Mouse (Mus musculus) adrenal gland, adult 2 months (tissue): ENCODE measurements around the gene Cops4. TPM values are rescaled to one million over a fixed set of nuclear protein-coding genes. Genes with fewer than 3 reads are reported as not detected.

Source experiments
- DNase-seq: peaks from one replicate; pipeline ENCODE4 v3.0.0; 2021
- long read RNA-seq: library from polyadenylated mRNA; stranded (forward); transcript quantifications from one replicate; pipeline ENCODE4 v2.0.0, GENCODE M21; 2021
- polyA plus RNA-seq: library from polyadenylated mRNA; depleted of rRNA; stranded (reverse); fragments of >200 nt; gene quantifications from 2 replicates; pipeline ENCODE4 v1.2.3, GENCODE M21; 2012; rRNA removed
- total RNA-seq, 2 experiments: library from RNA; stranded (reverse); gene quantifications; 2 replicates each; pipeline ENCODE4 v1.2.3; 2021

The Cops4 gene
- total RNA-seq (10 to 100 TPM; 78.9 to 79.5 TPM), polyA plus RNA-seq (8.5 and 8.8 TPM in 2 replicates)
- long read RNA-seq, transcript Cops4-201 (10 exons, 1,755 nt): major isoform, 99 of 109 reads
- long read RNA-seq, partial matches to known transcripts: 1 of 109 reads
- long read RNA-seq, other reads (novel, unspliced or antisense): 9 of 109 reads

- DNase-seq: peak; percentile 98
Observed at GRCm38 (mm10) chr5:100518049-100519026, at the start of gene Cops4. Gene Cops4, plus strand, starts transcription at chr5:100518309.

- DNase-seq: no peak
Observed at GRCm38 (mm10) chr5:100476328-100476727, 41.8 kb upstream of the Cops4 start.

GRCm38 (mm10) chr5:100477604-100478003 is 40.5 kb upstream of the Cops4 start:
- no peak for DNase-seq

GRCm38 (mm10) chr5:100483569-100483968 is 34.5 kb upstream of the Cops4 start:
- DNase-seq: no peak

- no peak for DNase-seq
Observed at GRCm38 (mm10) chr5:100487120-100487519, 31.0 kb upstream of the Cops4 start.

- DNase-seq: no peak
Observed at GRCm38 (mm10) chr5:100488231-100488630, 29.9 kb upstream of the Cops4 start.

- no peak for DNase-seq
Observed at GRCm38 (mm10) chr5:100489340-100489739, 28.8 kb upstream of the Cops4 start.

- no peak for DNase-seq
Observed at GRCm38 (mm10) chr5:100491704-100492103, 26.4 kb upstream of the Cops4 start.

GRCm38 (mm10) chr5:100498436-100499180 is 19.5 kb upstream of the Cops4 start:
- DNase-seq: peak; percentile 93

GRCm38 (mm10) chr5:100499243-100499642 is 18.9 kb upstream of the Cops4 start:
- no peak for DNase-seq

- DNase-seq: peak; percentile 38
Observed at GRCm38 (mm10) chr5:100499831-100500304, 18.2 kb upstream of the Cops4 start.

GRCm38 (mm10) chr5:100500458-100500961 is 17.6 kb upstream of the Cops4 start, which contains the start of gene Lin54:
Gene Lin54, minus strand, starts transcription at chr5:100500639.
- peak; percentile 92 for DNase-seq

GRCm38 (mm10) chr5:100501267-100501666 is 16.8 kb upstream of the Cops4 start:
- no peak for DNase-seq

- DNase-seq: no peak
Observed at GRCm38 (mm10) chr5:100509247-100509646, 8.9 kb upstream of the Cops4 start.

GRCm38 (mm10) chr5:100512576-100512975 is 5.5 kb upstream of the Cops4 start:
- no peak for DNase-seq

GRCm38 (mm10) chr5:100519027-100519411 is 910 bp downstream of the Cops4 start:
- no peak for DNase-seq

- DNase-seq: no peak
Observed at GRCm38 (mm10) chr5:100520223-100520622, 2.1 kb downstream of the Cops4 start.

- DNase-seq: no peak
Observed at GRCm38 (mm10) chr5:100523331-100523730, 5.2 kb downstream of the Cops4 start.

- no peak for DNase-seq
Observed at GRCm38 (mm10) chr5:100524921-100525320, 6.8 kb downstream of the Cops4 start.

- DNase-seq: no peak
Observed at GRCm38 (mm10) chr5:100525620-100526019, 7.5 kb downstream of the Cops4 start.

- no peak for DNase-seq
Observed at GRCm38 (mm10) chr5:100526164-100526563, 8.1 kb downstream of the Cops4 start.

GRCm38 (mm10) chr5:100535826-100536225 is 17.7 kb downstream of the Cops4 start:
- no peak for DNase-seq
